Mouse (Mus musculus) bone marrow macrophage, adult 2 months (primary cell): ENCODE results near the gene 5830411N06Rik.

Experiments
- CTCF ChIP-seq: IDR thresholded peaks from 2 replicates; pipeline ENCODE4 v1.5.1; 2012; ENCODE audit warnings: low read depth, mild to moderate bottlenecking, low read length, moderate library complexity
- POLR2A ChIP-seq: IDR thresholded peaks from 2 replicates; pipeline ENCODE4 v1.6.1; 2012; ENCODE audit warnings: mild to moderate bottlenecking, low read depth, low read length, borderline replicate concordance

GRCm38 (mm10) chr7:140253780-140254299 lies 6.8 kb downstream of the 5830411N06Rik start:
- TF ChIP-seq POLR2A (no peak), CTCF (no peak)
